Mouse (Mus musculus) urinary bladder, postnatal 25 days (tissue): Measurements from ENCODE around the gene St3gal4.
A peak's percentile ranks its signal among the peaks of the same experiment; 100 is the strongest.

Experiments used
- DNase-seq: peaks from one replicate; pipeline ENCODE4 v3.0.0; 2022; ENCODE audit warnings: low spot score

Gene St3gal4

DNA sequence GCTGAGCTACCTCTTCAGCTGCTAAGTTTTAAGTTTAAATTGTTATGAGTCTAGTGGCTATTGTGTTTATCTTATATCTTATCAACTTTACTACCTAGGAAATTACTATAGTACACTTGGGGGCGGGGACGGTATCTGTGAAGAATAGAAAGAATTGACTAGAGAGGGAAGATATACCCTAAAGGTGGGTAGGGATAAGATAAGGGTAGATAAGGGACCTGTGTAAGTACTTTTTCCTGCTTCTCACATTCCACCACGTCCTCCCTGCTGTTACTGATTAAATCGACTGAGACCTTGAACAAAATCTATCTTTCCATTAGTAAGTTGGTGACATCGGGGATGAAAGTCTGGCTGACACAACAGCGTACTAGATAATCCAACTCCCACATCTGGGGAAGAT is 70.6 kb downstream of the St3gal4 start:
- DNase-seq, result no peak

DNA sequence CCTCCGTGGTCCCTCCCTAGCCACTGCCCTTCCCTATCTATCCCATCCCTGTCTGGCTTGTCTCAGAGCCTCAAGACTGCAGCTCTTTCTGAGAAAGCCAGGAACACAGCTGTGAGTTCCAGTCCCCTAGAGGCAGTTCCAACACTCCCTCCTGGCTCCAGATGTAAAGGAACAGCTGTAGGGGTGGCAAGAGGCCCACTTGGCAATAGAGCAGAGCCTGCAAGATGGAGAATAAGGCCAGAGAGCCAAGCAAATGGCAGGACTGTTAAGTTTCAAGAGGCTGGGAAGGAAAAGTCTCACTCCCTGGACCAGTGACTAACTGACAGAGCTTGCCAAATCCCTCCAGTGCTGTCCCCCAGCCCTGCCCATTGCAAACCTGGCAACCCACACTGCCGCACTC is 73.3 kb downstream of the St3gal4 start:
- peak; percentile 72 for DNase-seq

DNA sequence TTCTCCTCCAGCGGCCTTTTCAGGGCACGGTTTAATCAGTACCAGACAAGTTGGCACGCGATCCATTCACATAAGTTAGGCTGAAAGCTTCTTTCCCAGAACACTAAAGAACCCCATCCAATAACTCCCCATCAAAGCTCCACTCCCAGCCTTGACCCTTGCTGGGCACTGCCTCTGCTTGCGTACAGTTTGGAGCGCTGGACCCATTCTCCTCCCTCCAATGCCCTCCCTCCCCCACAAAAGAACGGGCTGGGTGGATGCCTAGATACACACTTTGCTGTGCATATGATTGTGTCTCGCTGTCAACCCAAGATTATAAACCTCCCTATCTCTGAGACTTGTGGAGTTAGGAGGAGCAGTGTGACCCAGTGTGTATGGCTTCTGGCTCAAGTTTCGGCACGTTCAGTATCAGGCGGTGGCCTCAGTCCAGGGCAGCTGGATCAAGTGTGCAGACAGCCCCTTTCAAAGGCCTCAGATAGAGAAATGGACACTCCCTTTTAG is 74.0 kb downstream of the St3gal4 start:
- peak; percentile 25 for DNase-seq

DNA sequence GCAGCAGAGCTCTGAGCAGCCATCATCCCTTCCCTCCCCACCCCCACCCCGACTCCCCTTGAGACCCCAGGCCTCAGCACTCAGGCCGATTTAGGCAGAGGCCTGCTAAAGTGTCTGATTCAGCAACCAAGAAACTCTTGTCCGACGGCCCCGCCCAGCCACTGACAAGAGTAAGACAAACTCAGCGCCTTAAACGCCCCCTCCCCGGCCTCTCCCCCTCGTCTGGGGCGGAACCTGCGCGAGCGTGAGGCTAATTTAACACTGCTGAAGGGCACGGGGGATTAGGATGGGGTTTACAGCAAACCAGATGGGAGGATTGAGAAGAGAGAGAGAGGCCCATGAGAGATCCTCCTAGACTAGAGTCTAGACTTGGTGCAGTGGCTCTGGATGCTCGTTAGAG is 74.6 kb downstream of the St3gal4 start:
- peak; percentile 26 for DNase-seq

DNA sequence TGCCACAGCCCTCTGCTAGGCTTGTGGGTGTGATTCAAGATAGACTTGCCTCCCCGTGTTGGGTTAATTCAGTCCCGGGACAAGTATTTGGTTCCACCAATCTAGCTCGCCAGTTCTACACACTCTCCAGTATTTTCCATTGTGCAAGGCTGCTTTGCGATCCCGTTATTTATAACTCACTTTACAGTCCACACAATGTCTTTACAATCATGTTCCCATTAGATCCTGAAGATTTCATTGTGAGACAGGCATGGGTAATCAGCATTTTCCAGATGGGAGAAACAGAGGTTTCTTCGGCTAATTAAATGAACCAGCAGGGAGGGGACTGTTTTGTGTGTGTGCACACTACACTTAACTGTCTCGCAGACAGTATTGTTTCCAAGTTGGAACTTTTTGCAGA is 75.4 kb downstream of the St3gal4 start:
- no peak for DNase-seq

DNA sequence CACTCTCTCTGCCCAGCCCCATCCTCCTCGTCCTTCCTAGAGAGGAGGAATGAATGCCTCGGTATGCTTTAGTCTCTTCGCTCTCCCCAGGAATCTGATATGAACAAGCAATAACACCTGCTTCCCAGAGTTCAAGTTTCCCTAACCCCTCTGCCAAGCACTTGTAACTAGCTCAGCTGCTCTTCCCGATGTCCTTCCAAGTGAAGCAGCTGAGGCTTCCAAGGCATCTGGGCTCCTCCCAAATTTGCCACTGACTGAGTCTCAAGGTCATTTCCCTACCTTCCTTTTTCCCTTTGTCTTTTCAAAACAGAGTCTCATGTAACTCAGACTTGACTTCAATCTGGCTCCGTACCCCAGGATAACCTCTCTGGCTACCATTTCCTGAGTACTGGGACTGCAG is 77.6 kb downstream of the St3gal4 start:
- DNase-seq, result no peak

DNA sequence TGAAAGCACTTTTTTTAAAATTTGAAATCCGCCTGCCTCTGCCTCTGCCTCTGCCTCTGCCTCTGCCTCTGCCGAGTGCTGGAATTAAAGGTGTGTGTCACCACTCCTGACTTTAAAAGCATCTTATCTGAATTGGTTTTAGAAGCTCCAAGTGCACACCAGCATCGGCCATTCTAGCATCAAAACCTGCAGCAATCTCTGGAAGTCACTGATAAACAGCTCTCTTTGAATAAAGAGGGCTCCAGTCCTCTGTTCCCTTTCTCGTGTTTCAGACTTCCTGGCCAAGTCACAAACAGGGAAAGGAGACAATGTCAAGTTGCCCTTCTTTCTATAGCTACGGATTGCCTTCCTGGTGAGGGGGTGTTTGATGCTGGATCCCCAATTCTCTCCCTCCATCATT is 79.2 kb downstream of the St3gal4 start:
- DNase-seq, result no peak

DNA sequence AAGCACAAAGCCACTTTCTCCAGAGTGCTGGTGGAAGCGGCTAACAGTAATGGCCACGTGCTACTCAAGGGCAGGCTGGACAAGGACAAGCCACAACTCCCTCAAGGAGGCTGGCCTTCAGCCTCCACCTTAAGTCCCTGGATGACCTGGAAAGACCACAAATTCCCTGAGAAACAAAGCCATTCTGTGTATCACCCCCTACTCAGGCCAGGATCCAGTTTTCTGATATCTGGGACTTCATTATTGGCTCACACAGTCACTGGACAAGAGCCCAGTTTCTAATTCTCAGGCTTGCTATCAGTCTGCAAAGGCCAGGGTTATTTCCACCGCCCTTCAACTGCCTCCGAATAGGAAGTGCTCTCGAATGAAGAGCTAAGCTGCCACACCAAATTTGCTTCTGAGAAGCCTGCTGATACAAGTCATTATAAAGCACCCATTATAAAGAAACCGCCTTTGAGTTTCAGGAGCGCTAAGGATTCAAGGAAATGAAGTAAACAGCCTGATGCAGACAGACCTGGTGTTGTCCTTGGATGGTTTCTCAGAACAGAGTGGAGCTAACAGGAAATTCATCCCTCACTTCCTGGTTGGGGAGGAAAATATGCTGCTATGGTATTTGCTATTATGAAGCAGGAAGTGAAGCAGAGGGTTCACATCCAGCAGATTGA is 80.0 kb downstream of the St3gal4 start:
- DNase-seq, result no peak

DNA sequence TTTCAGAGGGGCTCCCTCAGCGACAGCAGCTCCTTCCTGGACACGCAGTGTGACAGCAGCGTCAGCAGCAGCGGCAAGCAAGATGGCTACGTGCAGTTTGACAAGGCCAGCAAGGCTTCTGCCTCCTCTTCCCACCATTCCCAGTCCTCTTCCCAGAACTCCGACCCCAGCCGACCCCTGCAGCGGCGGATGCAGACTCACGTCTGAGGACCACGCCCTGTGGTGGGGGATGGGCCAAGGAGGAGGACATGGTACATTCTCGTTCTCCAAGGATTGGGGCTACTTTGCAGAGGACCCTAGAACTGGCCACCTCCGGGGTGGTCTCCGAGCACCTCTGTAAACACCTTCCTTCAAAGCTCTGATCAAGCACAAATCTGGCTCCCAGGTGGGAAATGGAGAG is 84.0 kb downstream of the St3gal4 start:
- no peak for DNase-seq

DNA sequence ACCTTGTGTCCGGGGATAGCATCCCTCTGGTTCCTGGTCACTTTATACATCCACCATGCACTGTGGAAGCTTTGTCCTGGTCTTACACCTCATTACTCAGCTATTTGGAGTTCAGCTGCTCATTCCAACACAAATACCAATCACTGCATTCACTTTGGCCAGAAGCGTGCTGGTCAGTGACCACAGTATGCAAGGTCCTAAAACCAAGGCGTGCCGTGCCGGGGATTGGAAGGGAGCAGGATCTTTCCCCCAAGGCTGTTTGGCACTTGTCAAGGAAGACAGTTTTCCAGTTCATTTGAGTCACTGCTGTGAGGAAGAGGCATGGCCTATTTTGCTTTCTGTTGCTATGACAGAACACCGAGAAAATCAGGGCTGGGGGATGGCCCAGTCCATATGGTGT is 86.6 kb downstream of the St3gal4 start:
- DNase-seq, result no peak

DNA sequence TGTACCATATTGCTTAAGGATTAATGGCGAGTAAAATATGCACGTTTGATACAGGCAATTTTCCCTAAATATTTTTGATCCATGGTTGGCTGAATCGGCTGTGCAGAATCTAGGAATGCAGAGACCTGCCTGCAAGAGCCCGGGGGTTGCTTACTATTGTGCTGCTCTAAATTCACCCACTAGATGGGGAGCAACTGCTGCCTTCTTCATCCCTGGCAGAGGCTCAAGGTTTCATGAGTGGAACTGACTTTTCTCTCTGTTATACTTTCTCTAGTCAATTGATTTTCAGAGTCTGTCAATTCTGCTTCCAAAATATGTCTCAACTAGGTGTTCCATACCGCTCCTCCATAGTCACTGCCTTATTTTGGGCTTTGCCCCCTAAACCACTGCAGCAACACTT is 88.2 kb downstream of the St3gal4 start:
- no peak for DNase-seq

DNA sequence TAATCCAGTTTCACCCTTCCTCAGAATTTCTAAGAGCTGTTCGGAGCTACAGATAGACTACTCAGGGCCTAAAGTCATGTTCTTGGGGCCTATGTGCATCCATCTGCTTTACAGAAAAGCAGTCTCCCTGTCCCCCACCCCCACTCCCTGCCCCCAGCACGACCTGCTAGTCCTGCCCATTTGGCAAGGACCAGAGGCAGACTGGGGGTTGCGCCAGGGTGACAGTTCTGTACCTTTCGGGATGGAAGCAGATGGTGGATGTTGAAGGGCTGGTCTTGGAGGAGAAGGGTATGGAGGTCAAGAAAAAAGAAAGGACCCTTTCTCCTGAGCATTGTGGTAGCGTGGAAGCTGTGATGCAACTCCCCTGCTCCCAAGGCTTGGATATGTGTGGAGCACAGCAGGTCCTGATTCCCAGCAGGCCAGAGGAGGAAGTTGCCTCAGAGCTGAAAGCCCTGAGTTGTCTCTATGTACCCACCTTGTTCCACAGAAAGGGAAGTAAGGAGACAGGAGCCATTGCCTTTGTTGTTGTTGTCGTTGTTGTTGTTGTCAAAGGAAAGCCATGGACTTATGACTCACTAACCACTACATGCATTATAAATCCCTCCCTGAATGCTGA is 91.6 kb downstream of the St3gal4 start:
- DNase-seq, result no peak

DNA sequence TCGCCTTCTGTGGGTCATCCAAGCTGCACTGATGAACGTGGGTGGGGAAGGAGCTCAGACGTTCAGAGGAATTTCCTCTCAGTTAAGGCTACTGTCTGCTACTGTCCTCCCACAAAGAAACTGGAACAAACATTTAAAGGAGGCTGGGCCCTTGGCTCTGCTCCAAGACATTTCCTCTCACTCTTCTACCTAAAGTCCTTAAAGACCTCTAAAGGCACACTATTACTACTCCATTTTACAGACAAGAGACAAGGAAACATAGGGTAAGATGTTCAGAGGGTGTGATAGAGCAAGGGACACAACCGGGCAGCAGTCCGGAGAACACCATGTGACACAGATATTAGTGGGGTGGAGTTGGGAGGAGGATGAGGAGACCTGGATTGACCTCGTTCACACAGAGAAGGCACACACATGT is 92.2 kb downstream of the St3gal4 start:
- no peak for DNase-seq

DNA sequence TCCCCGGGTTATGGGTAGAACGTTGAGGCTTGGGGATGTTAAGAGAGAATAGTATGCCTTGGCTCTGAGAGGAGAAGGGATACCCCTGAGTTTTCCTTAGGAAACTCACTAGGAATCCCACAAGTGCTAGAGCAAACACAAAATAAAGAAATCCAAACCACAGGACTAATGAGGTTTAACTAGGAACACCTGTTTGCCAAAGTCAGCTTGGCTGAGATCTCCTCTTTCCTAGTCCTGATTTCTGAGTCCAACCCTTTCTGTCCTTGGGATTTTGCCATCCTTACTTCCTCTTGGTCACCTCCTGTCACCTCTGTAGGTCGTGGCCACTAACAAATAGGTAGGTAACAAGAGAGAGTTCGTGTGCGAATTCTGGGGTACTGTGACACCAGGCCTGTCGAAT is 92.8 kb downstream of the St3gal4 start:
- no peak for DNase-seq

DNA sequence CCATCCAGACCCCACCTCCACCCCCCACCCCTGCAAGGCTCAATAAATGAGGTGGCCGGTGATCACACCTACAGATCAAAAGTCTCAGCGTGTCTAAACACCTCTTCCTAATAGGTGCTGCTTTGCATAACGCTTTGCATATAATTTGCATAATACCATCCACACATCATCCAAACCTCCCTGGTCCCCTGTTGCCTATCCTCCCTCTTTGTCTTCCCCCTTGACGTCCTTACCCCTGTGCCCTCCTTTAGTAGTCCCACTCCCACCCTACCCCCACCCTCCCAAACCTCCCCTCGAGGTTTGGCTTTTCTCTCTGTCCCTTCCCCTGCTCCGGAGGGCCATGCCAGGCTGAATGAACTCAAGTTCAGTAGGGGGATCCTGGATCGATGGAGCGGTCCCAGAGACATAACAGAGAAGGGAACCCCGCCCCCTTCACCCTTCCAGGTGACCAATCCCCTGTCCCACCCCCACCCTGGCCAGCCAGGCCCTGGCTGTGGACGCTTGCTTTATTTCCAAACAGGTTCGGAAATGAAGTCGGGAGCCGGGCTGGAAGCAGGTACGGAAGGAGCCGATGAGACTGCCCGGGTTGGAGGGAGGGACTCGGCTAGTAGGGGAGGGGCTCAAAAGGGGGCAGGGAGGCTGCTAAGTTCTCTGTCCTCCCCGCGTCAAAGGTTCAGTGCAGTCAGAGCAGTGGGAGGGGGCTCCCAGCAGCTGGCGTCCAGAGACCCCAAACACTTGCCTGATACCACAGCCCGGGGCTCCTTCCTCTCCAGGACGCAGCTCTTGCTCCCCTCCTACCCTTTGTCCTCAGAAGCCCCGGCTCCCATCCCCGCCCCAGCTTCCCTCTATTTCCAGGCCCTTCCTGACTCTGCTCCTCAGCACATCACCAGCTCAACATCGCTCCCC is 94.2 kb downstream of the St3gal4 start:
- no peak for DNase-seq

DNA sequence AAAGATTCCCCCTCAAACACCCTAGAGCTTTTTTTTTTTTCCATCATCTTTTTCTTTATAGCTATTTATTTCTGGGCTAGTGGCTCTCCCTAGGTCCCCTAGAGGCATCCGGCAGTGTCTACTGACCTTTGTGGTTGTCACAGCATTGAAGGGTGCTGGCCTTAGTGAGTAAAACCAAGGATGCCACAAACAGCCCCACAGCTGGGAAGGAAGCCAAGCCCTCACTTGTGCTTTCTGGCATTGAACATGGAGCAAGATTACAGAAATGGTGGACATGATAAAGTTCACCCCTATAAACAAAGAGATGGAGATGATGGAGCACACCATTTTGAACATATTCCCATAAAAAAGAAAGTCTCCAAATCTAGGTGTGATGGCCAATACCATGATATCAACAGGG is 97.3 kb downstream of the St3gal4 start:
- no peak for DNase-seq

DNA sequence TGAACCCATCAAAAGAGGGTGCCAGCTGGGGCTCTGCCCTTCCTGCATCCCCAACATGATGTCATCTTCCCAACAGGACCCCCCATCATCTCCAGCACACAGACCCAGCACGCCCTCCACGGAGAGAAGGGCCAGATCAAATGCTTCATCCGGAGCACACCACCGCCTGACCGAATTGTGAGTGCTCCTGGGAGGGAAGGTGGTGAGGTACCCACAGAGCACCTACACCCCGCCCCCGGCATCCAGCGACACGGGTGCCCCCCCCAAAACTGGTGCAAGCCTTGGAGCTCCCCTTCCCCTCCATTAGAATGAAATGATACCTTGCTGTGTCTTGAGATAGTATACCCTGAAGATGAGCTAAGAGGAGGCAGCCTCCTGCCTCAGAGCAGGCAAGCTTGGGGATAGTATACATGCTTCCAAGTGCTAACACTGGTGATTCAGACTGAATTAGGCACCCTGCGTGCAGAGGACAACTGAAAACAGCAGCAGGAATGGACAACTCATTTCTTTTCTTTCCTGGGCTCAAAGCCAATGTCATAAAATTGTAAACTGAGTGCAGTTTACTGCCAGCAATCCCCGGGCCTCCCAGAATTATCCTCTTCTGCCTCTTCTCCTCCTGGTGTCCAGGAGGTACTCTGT is 98.9 kb downstream of the St3gal4 start:
- DNase-seq, result no peak

DNA sequence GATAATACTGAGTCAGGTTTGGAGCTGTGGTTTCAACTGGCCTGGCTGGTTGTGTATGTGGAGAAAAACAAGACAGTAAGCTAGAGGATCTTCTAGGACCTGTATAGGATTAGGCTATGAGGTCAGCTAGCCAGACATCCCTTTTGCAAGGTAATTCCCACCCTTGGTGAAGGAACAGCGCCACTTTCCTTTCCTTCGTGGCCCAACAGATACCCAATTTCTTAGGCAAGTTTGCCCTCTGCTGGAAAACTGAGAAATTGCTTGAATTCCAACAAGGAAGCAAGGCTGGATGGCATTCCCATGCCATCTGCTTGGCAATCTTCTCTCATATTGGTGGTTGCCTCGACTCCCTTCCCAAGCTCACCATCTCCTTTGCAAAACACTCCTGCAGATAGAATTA is 99.7 kb downstream of the St3gal4 start:
- DNase-seq, result peak; percentile 46

DNA sequence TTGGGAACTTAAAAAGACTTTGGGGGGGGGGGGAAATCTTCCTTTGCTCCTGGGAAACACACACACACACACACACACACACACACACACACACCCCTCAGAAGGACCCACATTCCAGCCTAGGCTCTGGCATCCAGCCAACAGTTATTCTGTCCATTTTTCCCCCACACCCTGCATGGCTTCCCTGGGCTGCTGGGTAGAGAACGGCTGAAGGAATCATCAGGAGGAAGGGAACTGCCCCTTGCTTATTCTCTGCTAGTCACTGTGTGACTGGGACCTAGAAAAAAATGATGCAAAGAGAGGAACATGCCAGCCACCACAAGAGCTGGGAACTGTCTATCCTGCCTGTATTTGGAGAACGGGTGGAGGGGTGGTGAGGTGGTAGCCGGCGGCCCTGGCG is 101.0 kb downstream of the St3gal4 start:
- no peak for DNase-seq

DNA sequence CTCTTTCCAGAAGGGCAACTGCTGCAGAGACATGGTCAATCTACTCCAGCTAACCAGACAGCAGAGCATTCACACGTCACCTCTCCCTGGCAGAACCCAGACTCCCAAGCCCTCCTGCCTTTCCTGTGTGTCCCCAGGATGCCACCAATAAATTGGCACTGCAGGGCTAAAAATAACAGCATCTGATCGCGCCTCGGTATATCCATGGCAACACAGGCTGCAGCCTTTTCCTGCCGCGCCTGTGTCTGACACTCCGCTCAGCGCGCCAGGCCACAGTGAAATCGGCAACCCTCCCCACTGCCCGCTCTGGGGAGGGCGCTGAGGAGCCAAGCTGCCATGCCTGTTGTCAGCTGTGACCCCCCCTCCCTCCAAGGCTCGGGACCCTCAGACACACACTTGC is 101.5 kb downstream of the St3gal4 start:
- DNase-seq, result no peak

DNA sequence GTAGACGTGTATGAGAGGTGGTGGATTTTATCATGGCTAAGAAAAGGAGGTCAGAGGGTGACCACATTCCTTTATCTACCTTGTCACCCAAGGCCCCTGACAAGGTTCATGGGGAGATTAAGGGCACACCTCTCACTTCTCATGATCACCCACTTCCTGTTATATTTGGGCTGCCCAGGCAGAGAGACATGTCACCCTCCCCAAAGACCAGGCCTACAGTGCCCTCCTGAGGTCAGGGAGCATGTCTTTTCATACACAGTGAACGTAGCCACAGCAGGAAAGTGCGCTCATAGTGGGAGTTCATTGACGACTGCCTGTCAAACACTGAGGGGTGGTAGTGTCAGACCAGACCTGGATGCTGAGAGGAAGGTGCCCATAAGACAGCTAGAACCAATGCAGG is 102.3 kb downstream of the St3gal4 start:
- DNase-seq, result no peak

DNA sequence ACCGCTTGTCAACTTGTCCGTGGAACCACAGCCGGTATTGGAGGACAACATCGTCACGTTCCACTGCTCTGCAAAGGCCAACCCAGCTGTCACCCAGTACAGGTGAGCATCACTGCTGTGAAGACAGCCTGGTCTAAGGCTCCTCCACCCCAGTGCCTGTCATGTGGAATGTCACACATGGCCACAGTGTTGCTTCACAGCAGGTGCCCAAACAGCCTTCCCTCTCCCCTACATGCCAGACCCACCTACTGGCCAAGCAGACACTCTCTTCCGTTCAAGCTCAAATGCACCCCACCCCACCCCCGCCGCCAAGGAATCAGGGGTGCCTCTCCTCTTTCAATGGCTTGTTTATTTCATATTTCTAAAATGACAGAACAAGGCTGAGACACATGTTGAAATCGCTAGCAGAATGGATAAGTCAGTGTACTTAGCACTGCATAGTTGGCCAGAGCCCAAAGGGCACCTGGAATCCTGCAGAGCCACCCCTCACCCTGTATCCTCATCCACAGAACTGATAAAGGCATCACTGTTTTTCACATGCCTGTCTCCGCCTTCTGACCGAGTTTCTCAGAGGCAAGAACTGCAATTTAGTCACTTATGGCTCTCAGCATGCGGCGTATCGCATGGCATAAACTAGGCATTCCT is 111.2 kb downstream of the St3gal4 start:
- DNase-seq, result no peak
